Mouse (Mus musculus) brain, embryonic 14.5 days (tissue): ENCODE measurements around the gene Kdf1.

Experiments
- CTCF ChIP-seq: fragments of 200-500 bp; IDR thresholded peaks from 2 replicates; pipeline ENCODE4 v1.5.1; 2012; ENCODE audit warnings: inconsistent platforms, mild to moderate bottlenecking, moderate library complexity, borderline replicate concordance; ENCODE audit not compliant: insufficient read depth, insufficient read length; ENCODE audit errors: extremely low read depth
- POLR2A ChIP-seq: fragments of 200-500 bp; IDR thresholded peaks from 2 replicates; pipeline ENCODE4 v1.6.1; 2012; ENCODE audit warnings: mild to moderate bottlenecking, inconsistent platforms, borderline replicate concordance; ENCODE audit not compliant: poor library complexity, insufficient read depth, insufficient read length, severe bottlenecking; ENCODE audit errors: extremely low read depth

DNA sequence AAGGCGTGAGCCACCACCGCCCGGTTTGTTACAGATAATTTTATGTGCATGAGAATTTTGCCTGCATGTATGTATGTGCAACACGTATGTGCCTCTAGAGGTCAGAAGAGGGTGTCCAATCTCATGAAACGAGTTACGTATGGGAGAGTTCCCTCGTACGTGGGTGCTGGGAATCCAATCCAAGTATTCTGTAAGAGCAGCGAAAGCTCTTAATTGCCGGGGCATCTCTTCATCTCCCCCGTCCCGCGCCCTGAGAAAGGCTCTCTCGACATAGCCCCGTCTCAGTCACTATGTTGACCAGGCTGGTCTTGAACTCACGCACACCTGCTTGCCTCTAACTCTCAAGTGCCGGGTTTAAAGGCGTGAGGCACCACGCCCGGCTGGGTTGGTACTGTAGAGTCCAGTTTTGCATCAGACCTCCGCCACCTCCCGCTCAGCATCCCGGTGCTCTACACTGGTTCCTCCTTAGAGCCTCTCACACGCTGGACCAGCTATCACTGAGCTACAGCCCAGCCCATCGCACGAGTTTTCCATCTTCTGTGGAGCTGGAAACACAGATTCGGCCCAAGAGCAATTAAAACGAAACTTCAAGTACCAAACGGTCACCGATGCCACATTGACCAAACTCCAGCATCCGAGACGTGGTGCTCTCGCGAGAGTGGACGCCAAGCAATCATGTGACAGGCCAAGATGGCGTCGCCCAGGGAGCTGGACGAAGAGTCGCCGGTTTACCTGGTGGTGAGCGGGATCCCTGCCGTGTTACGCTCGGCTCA lies 55.5 kb downstream of the Kdf1 start, which contains the start of gene Gpatch3:
- peak; percentile 47; the same call in 1 of the 2 replicates for TF ChIP-seq POLR2A
- peak; percentile 19; the same call in 1 of the 2 replicates for TF ChIP-seq CTCF
